Mouse (Mus musculus) liver, embryonic 14.5 days (tissue): ENCODE measurements around the gene Olfr615. TPM values are rescaled to one million over a fixed set of nuclear protein-coding genes. Genes with fewer than 3 reads are reported as not detected.
"Not testable (repeated sequence)": the region's sequence is repeated elsewhere in the genome, so short reads cannot be mapped to it uniquely, and the experiment has no call there.

Experiments used
- ATAC-seq: fragments of 200-750 bp; cut with Nextera tagmentation; 2 replicates; pipeline ENCODE4 v1.8.0; 2017; ENCODE audit warnings: moderate number of reproducible peaks, mild to moderate bottlenecking, moderate library complexity; ENCODE audit not compliant: insufficient read depth
- DNase-seq, 3 experiments: peaks; one replicate each; pipeline ENCODE4 v3.0.0-alpha.2; 2012 to 2013; ENCODE audit warnings: low read depth in 3 of 3, low spot score in 3 of 3
- H3K27ac ChIP-seq: fragments of 300-500 bp; sonication (generic); 2 replicates; pipeline ENCODE4 v1.5.1; 2014; ENCODE audit warnings: moderate library complexity, mild to moderate bottlenecking, control low read depth, inconsistent platforms
- H3K27me3 ChIP-seq: fragments of 300-500 bp; sonication (generic); 2 replicates; pipeline ENCODE4 v1.6.1; 2014; ENCODE audit warnings: mild to moderate bottlenecking, low read length, moderate library complexity; ENCODE audit not compliant: control insufficient read depth, insufficient read depth
- H3K36me3 ChIP-seq: fragments of 300-500 bp; sonication (generic); replicated peaks from 2 replicates; pipeline ENCODE4 v1.6.1; 2014; ENCODE audit warnings: low read depth; ENCODE audit not compliant: control insufficient read depth, insufficient read depth
- H3K4me1 ChIP-seq, 2 experiments: fragments of 200-500 bp in 1 of 2; fragments of 300-500 bp in 1 of 2; sonication (generic) in 1 of 2; replicated peaks; 2 replicates each; pipeline ENCODE4 v1.6.1; 2012 to 2014; ENCODE audit warnings: antibody characterized with exemption in 1 of 2, inconsistent platforms in 1 of 2, low read length in 1 of 2; ENCODE audit not compliant: control insufficient read depth in 2 of 2, insufficient read depth in 2 of 2
- H3K4me2 ChIP-seq: fragments of 300-500 bp; sonication (generic); 2 replicates; pipeline ENCODE4 v1.6.1; 2014; ENCODE audit warnings: low read depth, mild to moderate bottlenecking, control low read depth, moderate library complexity
- H3K4me3 ChIP-seq, 2 experiments: fragments of 200-500 bp in 1 of 2; fragments of 300-500 bp in 1 of 2; sonication (generic) in 1 of 2; 2 replicates each; pipeline ENCODE4 v1.5.1; 2012 to 2014; ENCODE audit warnings: low read depth in 2 of 2, low read length in 2 of 2, mild to moderate bottlenecking in 2 of 2, control low read depth in 1 of 2, inconsistent platforms in 1 of 2, moderate library complexity in 1 of 2; ENCODE audit not compliant: insufficient read depth in 1 of 2
- H3K9ac ChIP-seq: fragments of 300-500 bp; sonication (generic); replicated peaks from 2 replicates; pipeline ENCODE4 v1.6.1; 2014; ENCODE audit warnings: mild to moderate bottlenecking, control low read depth, moderate library complexity
- H3K9me3 ChIP-seq: fragments of 300-500 bp; sonication (generic); 2 replicates; pipeline ENCODE4 v1.6.1; 2016; ENCODE audit warnings: low read length, mixed read lengths; ENCODE audit not compliant: control insufficient read depth
- CTCF ChIP-seq: IDR thresholded peaks from 2 replicates; pipeline ENCODE4 v1.5.1; 2016; ENCODE audit warnings: antibody characterized with exemption, low read depth, control low read depth
- EP300 ChIP-seq: IDR thresholded peaks from 2 replicates; pipeline ENCODE4 v1.6.1; 2016; ENCODE audit warnings: antibody characterized with exemption, low read depth
- WGBS: fragments of 180-500 bp; shearing (Covaris S2); extraction: QIAGEN DNeasy Blood & Tissue Kit; methylation state at CpG from one replicate; pipeline ENCODE4 v1.1.7; 2014; ENCODE audit not compliant: insufficient replicate concordance; 5-methylcytosine and 5-hydroxymethylcytosine counted together
- polyA plus RNA-seq, 2 experiments: library from polyadenylated mRNA; depleted of rRNA in 1 of 2; stranded (reverse) in 1 of 2; unstranded in 1 of 2; fragments of >200 nt; fragmentation: Nextera tagmentation in 1 of 2; extraction: Ambion mirVana in 1 of 2; gene quantifications; 2 replicates each; pipeline versions ENCODE4 v1.2.1 to v1.2.3; 2012 to 2014

The Olfr615 gene
- not detected in 2 replicates for polyA plus RNA-seq (2012; rRNA removed)
- polyA plus RNA-seq (2014; fragmentation: Nextera tagmentation; extraction: Ambion mirVana): not detected in 2 replicates

- Histone ChIP-seq H3K4me3 (no peak within 1 kb of the TSS), H3K4me1 (no peaks in the 10 kb centered on the region), H3K27ac (no peak within 1 kb of the TSS), H3K9ac (no peak within 1 kb of the TSS), H3K36me3 (no peaks in the 10 kb centered on the region), H3K27me3 (no peaks in the 10 kb centered on the region), H3K9me3 (no peaks in the 10 kb centered on the region), H3K4me2 (no peak within 1 kb of the TSS)
- DNase-seq (no peak), ATAC-seq (no peak)
- WGBS: 46% methylated on average over 2 of the region's 2 CpGs
- TF ChIP-seq CTCF (no peak), EP300 (no peak)
Observed at GRCm38 (mm10) chr7:103555779-103556178, at the start of gene Olfr615. Gene Olfr615, plus strand, starts transcription at chr7:103556079.

DNA sequence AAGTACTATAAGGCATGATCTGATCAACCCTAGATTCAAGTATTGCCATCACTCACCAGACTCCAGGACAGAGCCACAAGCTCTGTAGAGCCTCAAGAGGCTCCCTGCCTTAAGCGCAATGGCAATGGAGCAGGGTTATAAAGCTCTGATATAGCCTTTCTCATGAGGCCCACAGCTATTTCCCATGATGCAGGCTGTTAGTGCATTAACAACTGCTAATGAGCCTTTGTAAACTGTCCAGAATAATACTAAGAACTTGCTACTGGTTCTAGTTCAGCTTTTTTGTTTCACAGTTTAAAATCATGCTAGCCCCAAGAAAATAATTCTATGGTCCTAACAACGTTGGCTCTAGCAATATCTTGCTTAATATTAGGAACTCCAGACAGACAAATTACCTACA is 43.9 kb upstream of the Olfr615 start, which contains the start of gene Olfr610:
Gene Olfr610, minus strand, starts transcription at position 101 of the 400 bp plus-strand sequence.
- H3K27me3 ChIP-seq: no peaks in the 10 kb centered on the region
- no peaks in the 10 kb centered on the region for H3K9me3 ChIP-seq
- H3K36me3 ChIP-seq: no peaks in the 10 kb centered on the region
- TF ChIP-seq EP300 (no peak), CTCF (no peak)
- DNase-seq (no peak), ATAC-seq (no peak)
- no peak within 1 kb of the TSS for H3K4me3 ChIP-seq
- H3K9ac ChIP-seq: no peak within 1 kb of the TSS
- H3K4me1 ChIP-seq: no peaks in the 10 kb centered on the region
- WGBS: 48% methylated on average over 2 of the region's 2 CpGs
- H3K4me2 ChIP-seq: no peak within 1 kb of the TSS
- no peak within 1 kb of the TSS for H3K27ac ChIP-seq

DNA sequence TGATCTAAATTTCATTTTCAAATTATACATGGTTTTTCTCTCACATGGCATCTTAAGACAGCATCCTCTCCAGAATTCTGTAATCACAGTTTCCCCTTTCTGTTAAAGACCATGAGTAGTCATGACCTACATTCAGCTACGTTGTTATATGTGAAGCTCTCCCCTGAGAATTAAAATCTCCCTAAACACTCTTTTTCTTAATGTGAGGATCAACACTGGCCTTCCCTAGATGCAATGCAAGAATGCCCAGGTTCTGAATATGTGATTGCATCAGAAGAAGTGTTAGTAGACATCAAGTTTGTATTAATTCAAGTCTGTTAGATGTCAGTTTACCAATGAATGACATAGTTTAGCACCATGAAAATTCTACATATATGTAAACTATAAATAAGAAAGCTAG is 35.1 kb upstream of the Olfr615 start, which contains the start of gene Olfr611:
Gene Olfr611, minus strand, starts transcription at position 101 of the 400 bp plus-strand sequence.
- 47% methylated on average over 1 of the region's 1 CpGs for WGBS
- H3K27me3 ChIP-seq, H3K9ac ChIP-seq, DNase-seq, H3K4me3 ChIP-seq, H3K27ac ChIP-seq, H3K36me3 ChIP-seq, H3K4me2 ChIP-seq, H3K4me1 ChIP-seq, ATAC-seq, H3K9me3 ChIP-seq: not testable (repeated sequence)

DNA sequence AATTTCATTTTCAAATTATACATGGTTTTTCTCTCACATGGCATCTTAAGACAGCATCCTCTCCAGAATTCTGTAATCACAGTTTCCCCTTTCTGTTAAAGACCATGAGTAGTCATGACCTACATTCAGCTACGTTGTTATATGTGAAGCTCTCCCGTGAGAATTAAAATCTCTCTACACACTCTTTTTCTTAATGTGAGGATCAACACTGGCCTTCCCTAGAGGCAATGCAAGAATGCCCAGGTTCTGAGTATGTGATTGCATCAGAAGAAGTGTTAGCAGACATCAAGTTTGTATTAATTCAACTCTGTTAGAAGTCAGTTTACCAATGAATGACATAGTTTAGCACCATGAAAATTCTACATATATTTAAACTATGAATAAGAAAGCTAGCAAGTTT is 13.3 kb upstream of the Olfr615 start, which contains the start of gene Olfr612:
Gene Olfr612, minus strand, starts transcription at position 101 of the 400 bp plus-strand sequence.
- not testable (repeated sequence) for H3K36me3 ChIP-seq, H3K4me1 ChIP-seq, DNase-seq, H3K4me2 ChIP-seq, H3K9ac ChIP-seq, H3K4me3 ChIP-seq, H3K27me3 ChIP-seq, H3K9me3 ChIP-seq, ATAC-seq, H3K27ac ChIP-seq
- 54% methylated on average over 2 of the region's 2 CpGs for WGBS

GRCm38 (mm10) chr7:103547774-103548173 is 8.1 kb upstream of the Olfr615 start, which contains the start of gene Olfr613:
Gene Olfr613, plus strand, starts transcription at chr7:103548074.
- TF ChIP-seq EP300 (no peak), CTCF (no peak)
- no peaks in the 10 kb centered on the region for H3K36me3 ChIP-seq
- no peak within 1 kb of the TSS for H3K27ac ChIP-seq
- H3K4me1 ChIP-seq: no peaks in the 10 kb centered on the region
- H3K4me3 ChIP-seq: no peak within 1 kb of the TSS
- no peak within 1 kb of the TSS for H3K9ac ChIP-seq
- no peaks in the 10 kb centered on the region for H3K27me3 ChIP-seq
- no peak within 1 kb of the TSS for H3K4me2 ChIP-seq
- WGBS: 45% methylated on average over 2 of the region's 2 CpGs
- DNase-seq (no peak), ATAC-seq (no peak)
- no peaks in the 10 kb centered on the region for H3K9me3 ChIP-seq
